Mouse (Mus musculus) naive thymus-derived CD4-positive, alpha-beta T cell, adult 2 months (primary cell): ENCODE measurements around the gene L3hypdh.
A peak's percentile ranks its signal among the peaks of the same experiment; 100 is the strongest.

Source experiments
- DNase-seq: peaks from one replicate; pipeline ENCODE4 v3.0.0-alpha.2; 2011; ENCODE audit warnings: low read depth

L3hypdh gene

DNA sequence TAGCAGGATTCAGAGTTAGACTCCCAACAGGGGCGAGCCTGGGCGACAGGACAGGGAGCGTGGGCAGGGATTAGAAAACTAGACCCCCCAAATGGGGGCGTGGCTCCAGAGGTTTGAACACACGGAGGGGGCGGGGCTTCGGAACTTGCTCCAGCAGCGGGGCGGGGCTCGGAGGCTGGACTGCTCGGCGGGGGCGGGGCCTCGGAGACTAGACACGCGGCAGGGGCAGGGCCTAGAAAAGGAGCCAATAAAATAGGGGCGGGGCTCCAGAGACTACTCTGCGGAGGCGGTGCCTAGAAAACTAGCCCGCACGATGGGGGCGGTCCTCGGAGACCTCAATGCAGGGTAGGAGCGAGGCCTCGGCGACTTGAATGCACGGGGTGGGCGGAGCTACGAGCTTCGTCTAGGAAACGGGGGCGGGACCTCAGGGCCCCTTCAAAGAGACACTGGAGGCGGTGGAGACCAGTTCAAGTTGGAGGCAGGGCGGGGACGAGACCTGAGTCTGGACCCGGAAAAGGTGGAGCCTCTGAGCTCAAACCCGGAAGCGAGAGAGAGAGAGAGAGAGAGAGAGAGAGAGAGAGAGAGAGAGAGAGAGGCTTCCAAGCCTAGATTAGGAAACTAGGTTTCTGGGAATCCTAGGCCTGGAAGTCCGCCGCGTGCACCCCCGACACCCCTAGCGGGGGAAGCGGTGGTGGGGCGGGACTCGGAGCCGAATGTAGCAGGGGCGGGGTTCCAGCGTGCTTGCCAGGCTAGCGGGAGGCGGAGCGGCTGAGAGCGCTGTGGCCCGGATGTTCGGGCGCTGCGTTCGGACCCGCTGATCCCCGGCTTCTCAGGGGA, at the start of gene L3hypdh, which contains the start of gene Jkamp:
Gene L3hypdh (minus strand): TSS at position 111 of the 837 bp plus-strand sequence.
Gene Jkamp (plus strand): TSS at position 261 of the 837 bp plus-strand sequence.
- peak; percentile 100 for DNase-seq

DNA sequence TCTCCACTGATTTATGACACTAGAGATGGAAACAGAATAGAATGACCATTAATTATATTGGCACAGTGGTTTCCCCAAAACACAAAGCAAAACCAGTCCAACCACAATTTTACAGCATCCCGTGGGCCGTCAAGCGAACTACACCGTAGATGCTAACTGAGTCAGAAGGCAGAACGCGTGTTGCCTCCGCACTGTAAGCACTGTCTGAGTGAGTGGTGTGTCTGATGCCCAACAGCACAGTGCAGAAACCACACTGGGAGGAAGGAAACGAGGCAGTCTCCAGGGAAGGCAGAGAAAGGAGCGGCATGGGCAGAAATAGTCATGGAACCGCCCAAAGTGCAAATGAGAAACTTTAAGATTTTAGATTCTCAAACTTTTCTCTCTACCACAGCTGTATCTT, 44.0 kb upstream of the L3hypdh start:
- DNase-seq = no peak

- DNase-seq = no peak
These were observed 30.6 kb upstream of the L3hypdh start for GRCm38 (mm10) chr12:72115686-72116345.

DNA sequence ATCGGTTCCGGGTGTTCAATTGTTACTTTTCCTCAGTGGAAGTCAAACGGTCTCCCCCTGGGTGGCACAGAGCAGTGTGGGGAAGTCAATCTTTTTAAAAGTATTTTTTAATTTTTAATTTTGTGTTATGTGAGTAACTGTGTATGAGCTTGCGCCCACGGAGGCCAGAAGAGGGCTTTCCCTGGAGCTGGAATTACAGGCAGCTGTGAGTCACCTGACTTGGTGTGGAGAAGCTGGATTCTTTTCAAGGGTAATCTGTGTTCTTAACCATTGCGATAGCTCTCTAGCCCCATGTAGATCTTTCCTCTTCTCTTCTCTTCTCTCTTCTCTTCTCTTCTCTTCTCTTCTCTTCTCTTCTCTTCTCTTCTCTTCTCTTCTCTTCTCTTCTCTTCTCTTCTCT, 29.9 kb upstream of the L3hypdh start:
- no peak for DNase-seq

DNA sequence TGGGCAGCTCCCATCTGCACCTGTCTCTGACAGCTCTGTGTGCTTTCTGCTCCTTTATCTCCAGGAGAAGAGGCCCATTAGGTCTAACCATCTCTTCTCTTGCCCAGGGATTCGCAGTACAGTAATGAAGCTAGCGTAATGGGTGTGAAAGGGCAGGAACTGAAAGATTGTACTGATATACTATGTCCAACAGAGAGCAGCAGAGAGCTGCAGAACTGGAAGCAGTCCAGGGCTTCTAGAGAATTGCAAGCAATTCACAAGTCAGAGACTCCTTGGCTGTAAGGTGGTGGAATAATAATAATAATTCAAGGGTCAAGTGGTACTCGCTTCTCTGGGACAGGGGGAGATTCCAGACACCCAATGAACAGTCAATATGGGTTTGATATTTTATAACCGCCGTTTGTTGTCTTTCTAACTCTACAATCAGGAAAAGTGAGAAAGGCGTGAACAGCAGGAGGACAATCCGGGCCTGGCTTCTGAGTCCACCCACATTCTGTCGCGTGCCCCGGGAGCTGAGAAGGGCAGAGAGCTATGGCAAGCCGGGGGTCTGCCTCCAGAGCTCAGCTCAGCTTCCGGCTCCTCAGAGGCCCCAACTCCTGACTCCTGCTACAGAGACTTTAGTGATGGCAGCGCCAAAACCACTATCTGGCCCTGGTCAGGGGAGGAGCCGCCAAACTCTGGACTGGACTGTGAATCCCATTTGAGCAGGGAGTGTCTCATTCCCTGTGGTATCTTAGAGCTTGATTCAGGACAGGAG, 19.5 kb upstream of the L3hypdh start:
- DNase-seq = peak; percentile 71

DNA sequence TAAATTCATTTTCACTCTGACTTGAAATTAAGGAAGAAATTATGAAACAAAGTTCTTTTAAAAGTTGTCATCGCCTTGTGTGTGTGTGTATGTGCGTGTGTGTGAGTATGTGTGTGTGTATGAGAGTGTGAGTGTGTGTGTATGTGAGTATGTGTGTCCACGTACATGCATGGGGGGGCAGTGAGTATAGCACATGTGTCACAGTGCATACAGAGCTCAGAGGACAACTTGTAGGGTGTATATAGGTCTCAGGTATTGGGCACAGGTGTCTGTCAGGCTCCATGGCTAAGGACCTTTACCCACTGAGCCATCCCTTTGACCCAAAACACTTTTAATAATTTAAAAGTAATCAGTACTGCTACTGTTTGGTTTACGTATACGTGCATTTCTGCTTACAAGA, 18.8 kb upstream of the L3hypdh start:
- DNase-seq = no peak

- DNase-seq = no peak
These were observed 17.5 kb upstream of the L3hypdh start for GRCm38 (mm10) chr12:72102776-72103175.

- DNase-seq = no peak
These were observed 11.7 kb upstream of the L3hypdh start for GRCm38 (mm10) chr12:72096966-72097365.

- DNase-seq = no peak
These were observed 4.6 kb upstream of the L3hypdh start for GRCm38 (mm10) chr12:72089802-72090201.

- no peak for DNase-seq
These were observed 1.1 kb upstream of the L3hypdh start for GRCm38 (mm10) chr12:72086166-72086825.

DNA sequence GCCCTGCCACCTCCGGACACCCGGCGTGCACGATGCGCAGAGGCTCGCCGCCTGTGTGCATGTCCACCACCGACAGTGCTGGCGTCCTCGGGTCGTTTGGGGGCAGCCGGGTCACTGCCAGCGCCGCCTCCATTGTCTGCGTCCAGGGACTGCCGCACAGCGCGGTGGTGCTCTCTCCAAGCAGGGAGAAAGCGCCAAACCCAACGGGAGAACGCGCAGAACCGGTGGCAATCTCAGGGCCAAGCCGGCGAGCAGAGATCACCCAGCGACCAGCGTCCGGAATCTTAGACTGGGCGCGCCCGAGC, 263 bp downstream of the L3hypdh start:
- no peak for DNase-seq

DNA sequence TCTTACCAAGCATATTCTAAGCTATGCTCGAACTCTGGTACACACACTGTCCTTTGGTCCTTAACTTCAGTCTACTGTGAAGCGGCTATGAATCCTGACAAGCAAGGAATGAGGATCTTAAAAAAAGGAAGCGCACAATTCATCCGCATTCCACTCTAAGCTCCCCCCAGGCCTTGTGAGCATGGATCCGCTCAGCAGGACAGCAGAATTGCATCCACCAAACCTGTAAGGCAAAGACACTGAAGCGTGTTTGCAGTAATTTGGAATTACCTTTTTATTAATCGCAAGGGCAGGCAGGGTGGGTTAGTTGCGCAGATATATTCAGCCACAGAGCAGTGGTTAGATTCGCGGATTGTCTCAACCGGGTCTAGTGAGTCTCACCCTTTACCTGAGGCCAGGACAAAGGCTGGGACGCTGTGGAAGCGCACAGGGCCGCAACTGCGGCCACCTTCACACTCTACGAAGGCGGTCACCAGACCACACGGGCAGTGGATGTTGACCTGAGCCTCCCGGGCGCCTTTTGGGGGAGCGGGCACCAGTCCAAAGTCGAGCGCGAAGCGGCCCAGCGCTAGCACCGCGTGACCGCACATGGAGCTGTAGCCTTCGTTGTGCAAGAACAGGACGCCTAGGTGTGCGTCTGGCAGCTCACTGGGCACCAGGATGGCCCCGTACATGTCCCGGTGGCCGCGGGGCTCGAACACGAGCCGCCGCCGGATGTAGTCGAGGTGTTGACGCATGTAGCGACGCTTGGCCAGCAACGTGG, 797 bp downstream of the L3hypdh start:
- no peak for DNase-seq

DNA sequence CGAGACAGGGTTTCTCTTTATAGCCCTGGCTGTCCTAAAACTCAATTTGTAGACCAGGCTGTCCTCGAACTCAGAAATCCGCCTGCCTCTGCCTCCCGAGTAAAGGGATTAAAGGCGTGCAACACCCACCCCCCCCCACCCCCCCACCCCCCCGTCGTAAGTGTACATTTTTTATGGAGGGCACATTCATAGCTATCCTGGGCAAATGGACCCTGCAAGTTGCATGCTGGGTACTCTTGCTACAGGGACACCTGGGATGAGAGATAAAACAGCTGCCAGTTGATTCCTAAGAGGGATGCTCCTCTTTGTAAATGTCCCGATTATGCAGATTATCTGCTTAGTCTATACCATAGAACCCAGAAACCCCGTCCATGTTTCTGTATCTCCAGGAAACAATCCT, 2.0 kb downstream of the L3hypdh start:
- no peak for DNase-seq

DNA sequence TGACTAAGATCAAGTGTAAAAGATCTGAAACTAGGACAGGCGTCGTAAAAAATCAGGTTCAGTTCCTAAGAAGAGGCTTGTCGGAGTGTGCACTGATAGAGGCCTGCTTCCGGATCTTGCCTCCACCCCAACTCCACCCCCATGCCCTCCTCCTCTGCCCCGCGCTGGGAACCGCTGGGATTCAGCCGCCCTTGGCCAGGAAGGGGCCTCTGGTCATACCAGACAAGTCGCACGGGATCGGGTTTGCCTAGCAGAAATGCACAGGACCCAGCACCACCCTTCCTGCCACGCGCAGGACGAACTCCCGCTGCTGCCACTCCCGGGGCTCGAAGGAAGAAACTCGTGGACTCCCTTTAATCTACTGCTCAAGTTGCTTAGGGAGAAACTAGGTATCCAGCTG, 2.9 kb downstream of the L3hypdh start:
- DNase-seq = no peak

DNA sequence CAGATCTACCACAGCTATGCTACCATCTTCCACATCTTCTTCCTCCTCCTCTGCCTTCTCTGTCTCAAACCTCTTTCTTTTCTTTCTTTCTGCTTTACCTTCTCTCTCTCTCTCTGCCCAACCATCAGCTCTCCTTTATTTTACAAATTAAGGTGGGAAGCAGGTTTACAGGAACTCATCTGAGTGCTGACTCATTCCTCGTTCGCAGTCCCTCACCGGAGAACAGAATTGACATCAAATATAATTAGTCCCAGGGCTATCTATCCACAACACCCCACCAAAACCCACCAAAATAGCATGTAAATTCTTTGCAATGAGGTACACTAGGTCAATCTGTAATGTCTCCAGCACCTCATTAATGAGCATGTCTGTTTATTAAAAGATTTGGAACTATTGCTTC, 3.3 kb downstream of the L3hypdh start:
- no peak for DNase-seq

GRCm38 (mm10) chr12:72078248-72078647, 7.0 kb downstream of the L3hypdh start:
- DNase-seq = no peak

DNA sequence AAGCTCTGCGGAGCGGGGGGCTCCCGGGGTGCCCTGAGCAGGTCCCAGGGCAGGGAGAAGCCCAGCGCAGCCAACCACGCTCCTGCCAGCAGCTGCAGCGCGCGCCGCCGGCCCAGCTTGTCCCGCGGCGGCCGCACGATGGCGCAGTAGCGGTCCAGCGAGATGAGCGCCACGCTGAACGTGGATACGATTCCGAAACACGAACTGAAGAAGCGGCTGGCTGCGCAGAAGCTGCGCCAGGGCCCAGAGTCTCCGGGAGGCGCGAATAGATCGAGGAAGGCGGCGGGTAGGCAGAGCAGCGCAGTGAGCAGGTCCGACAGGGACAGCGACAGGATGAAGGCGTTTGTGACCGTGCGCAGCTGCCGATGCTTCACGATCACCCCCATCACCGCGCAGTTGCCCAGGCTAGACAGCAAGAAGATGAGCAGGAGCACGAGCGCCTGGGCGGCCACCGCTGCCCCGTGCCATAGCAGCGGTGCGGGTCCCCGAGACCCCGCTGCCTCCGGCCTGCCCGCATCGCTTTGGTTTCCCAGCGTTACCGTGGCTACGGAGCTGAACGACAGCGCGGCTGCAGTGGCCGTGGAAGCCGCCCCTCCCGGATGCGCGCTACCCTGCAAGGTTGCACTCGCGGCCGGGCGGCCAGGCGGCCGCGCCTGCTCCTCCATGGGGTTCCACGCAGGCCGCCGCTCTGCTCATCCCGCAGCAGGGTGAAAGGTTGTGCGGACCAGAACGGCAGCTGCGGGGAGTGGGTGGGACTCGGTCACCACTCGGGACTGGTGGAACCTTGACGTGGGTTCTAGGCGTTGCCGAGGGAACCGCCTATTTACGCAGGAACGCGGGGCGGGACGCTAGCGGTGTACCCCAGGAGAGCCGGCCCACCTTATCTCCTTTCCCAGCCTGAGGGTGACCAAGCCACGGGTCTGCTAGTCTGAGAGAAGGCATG, 14.6 kb downstream of the L3hypdh start, which contains the start of gene Gpr135:
Gene Gpr135 (minus strand): TSS at position 799 of the 943 bp plus-strand sequence.
- DNase-seq = peak; percentile 80

GRCm38 (mm10) chr12:72069626-72070326, 15.5 kb downstream of the L3hypdh start:
- DNase-seq = no peak

GRCm38 (mm10) chr12:72057780-72058179, 27.5 kb downstream of the L3hypdh start:
- no peak for DNase-seq

DNA sequence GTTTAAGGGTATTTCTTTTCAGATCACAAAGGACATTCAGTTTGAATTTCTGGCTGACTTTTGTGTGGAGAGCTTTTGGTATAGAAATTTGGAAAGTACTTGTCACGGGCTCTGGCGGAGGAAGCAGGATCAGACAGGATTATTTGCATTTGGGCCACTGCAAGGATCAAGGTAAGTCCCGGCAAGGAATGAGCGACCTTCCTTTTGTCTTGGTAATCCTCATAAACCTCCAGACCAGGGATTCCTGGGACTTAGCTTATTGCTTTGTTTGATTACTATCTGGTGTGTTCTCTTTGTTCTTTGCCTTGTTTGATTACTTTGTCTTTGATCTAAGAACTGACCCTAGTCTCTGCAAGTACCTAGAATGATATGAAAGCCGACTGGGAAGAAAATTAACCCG, 31.4 kb downstream of the L3hypdh start:
- DNase-seq = no peak
